Mouse (Mus musculus): ENCODE measurements at regions not wholly inside any gene's neighbourhood (a gene's known extent, or its start where the extent isn't known, plus 50 kb on each side); places are given as distances from the start of the nearest gene placed in this dataset.
A peak's percentile ranks its signal among the peaks of the same experiment; 100 is the strongest.

GRCm38 (mm10) chr17:67497380-67497779 is 135.1 kb downstream of the Lrrc30 start:
- H3K27ac ChIP-seq: no peak overlapping the region; the same call in 1 of the 2 replicates
- H3K4me1 ChIP-seq: peaks cover 36% of the 10 kb centered on the region
- H3K9me3 ChIP-seq: no peaks in the 10 kb centered on the region
- 92% methylated on average over 8 of the region's 8 CpGs for WGBS
- H3K4me3 ChIP-seq: no peak overlapping the region
- DNase-seq (ENCODE audit: extremely low spot score, low spot score): no peak
- H3K36me3 ChIP-seq (replicated peaks): no peaks in the 10 kb centered on the region
- H3K27me3 ChIP-seq (ENCODE audit: poor library complexity, severe bottlenecking): no peaks in the 10 kb centered on the region

DNA sequence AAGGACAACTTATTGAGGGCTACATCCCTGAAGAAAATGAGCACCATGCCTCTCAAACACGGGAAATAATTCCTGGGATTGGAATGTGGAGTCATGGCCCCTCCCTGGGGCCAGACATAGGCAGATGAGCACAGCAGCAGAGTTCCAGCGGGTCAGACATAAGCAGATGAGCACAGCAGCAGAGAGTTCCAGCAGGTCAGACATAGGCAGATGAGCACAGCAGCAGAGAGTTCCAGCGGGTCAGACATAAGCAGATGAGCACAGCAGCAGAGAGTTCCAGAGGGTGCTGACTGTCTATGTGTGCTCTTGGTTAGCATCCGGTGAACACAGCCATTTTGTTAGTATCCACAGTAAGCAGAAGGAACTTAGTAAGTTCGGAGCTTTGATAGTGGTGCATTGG is 126.2 kb upstream of the Ptprm start:
- DNase-seq (ENCODE audit: extremely low spot score, low spot score): no peak
- H3K27me3 ChIP-seq (ENCODE audit: poor library complexity, severe bottlenecking): no peaks in the 10 kb centered on the region

GRCm38 (mm10) chr17:67473137-67473536 is 118.9 kb upstream of the Ptprm start:
- peaks cover 14% of the 10 kb centered on the region; the same call in 1 of the 2 replicates for H3K9me3 ChIP-seq
- 24% methylated on average over 2 of the region's 2 CpGs for WGBS
- peak; percentile 69 for DNase-seq (ENCODE audit: extremely low spot score, low spot score)
- peaks cover 13% of the 10 kb centered on the region for H3K4me1 ChIP-seq
- H3K4me3 ChIP-seq: no peak overlapping the region
- no peaks in the 10 kb centered on the region for H3K36me3 ChIP-seq (replicated peaks)
- H3K27me3 ChIP-seq (ENCODE audit: poor library complexity, severe bottlenecking): no peaks in the 10 kb centered on the region
- H3K27ac ChIP-seq: no peak overlapping the region

More for the DNA sequence above, 126.2 kb upstream of the Ptprm start:
- Histone ChIP-seq H3K4me3 (no peak overlapping the region), H3K36me3 (replicated peaks) (no peaks in the 10 kb centered on the region), H3K27ac (no peak overlapping the region), H3K4me1 (no peaks in the 10 kb centered on the region), H3K9me3 (peaks cover 20% of the 10 kb centered on the region; the same call in 1 of the 2 replicates)
- 83% methylated on average over 5 of the region's 5 CpGs for WGBS

- H3K27ac ChIP-seq: no peak overlapping the region
- whole genome bisulfite sequencing: 84% methylated on average over 4 of the region's 4 CpGs
- no peaks in the 10 kb centered on the region for H3K27me3 ChIP-seq (ENCODE audit: poor library complexity, severe bottlenecking)
- H3K4me1 ChIP-seq: no peaks in the 10 kb centered on the region
- no peak overlapping the region for H3K4me3 ChIP-seq
- no peaks in the 10 kb centered on the region for H3K36me3 ChIP-seq (replicated peaks)
- no peak for DNase-seq (ENCODE audit: extremely low spot score, low spot score)
- no peaks in the 10 kb centered on the region for H3K9me3 ChIP-seq
Measured at GRCm38 (mm10) chr17:67458851-67459421, 104.7 kb upstream of the Ptprm start.

DNA sequence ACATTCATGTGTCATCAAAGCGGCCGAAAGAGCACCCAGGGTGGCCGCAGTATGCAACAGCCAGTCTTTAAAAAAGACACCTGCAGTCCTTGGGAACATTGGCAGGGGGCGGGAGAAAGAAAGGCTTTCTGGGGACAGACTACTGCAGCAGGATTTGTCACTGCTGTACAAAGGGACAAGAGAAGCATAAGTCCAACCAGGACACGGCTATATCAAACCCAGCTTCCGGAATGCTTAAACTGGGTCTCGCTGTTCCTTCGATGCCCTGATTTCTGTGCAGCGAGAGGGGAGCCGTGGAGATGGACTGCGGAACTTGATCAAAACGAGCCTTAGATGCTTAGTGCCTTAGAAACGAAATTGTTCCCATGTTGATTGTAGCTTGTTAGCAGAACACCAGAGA is 97.7 kb upstream of the Ptprm start:
- Histone ChIP-seq H3K36me3 (replicated peaks) (no peaks in the 10 kb centered on the region), H3K4me1 (peaks cover 10% of the 10 kb centered on the region), H3K9me3 (no peaks in the 10 kb centered on the region), H3K4me3 (no peak overlapping the region), H3K27me3 (ENCODE audit: poor library complexity, severe bottlenecking) (no peaks in the 10 kb centered on the region), H3K27ac (no peak overlapping the region)
- no peak for DNase-seq (ENCODE audit: extremely low spot score, low spot score)
- WGBS: 76% methylated on average over 13 of the region's 13 CpGs

DNA sequence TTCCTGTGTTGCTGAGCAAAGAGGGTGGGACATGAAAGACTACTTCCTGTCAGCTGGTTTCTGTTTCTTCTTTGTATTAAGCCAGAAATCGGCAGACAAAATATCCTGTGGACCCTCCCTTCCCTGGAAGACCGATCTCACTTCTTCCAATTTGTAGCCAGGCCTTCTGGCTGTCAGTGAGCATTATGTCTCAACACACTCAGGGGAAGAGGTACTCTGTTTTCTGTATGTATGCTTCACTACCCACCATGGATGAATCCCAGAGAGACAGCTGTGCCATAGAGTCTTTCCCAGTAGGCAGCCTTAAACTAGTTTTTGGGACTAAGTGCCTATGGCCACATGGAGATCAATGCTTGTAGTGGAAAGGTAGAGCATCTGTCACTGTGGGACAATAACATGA is 96.8 kb upstream of the Ptprm start:
- WGBS: 77% methylated on average over 2 of the region's 2 CpGs
- Histone ChIP-seq H3K4me1 (peaks cover 10% of the 10 kb centered on the region), H3K27me3 (ENCODE audit: poor library complexity, severe bottlenecking) (no peaks in the 10 kb centered on the region), H3K9me3 (no peaks in the 10 kb centered on the region), H3K4me3 (no peak overlapping the region), H3K36me3 (replicated peaks) (no peaks in the 10 kb centered on the region), H3K27ac (no peak overlapping the region)
- no peak for DNase-seq (ENCODE audit: extremely low spot score, low spot score)

GRCm38 (mm10) chr17:67450021-67450420 is 95.8 kb upstream of the Ptprm start:
- H3K36me3 ChIP-seq (replicated peaks): no peaks in the 10 kb centered on the region
- WGBS: 89% methylated on average over 5 of the region's 5 CpGs
- peaks cover 10% of the 10 kb centered on the region for H3K4me1 ChIP-seq
- no peak overlapping the region for H3K4me3 ChIP-seq
- H3K27me3 ChIP-seq (ENCODE audit: poor library complexity, severe bottlenecking): no peaks in the 10 kb centered on the region
- H3K27ac ChIP-seq: no peak overlapping the region
- H3K9me3 ChIP-seq: no peaks in the 10 kb centered on the region
- DNase-seq (ENCODE audit: extremely low spot score, low spot score): no peak

DNA sequence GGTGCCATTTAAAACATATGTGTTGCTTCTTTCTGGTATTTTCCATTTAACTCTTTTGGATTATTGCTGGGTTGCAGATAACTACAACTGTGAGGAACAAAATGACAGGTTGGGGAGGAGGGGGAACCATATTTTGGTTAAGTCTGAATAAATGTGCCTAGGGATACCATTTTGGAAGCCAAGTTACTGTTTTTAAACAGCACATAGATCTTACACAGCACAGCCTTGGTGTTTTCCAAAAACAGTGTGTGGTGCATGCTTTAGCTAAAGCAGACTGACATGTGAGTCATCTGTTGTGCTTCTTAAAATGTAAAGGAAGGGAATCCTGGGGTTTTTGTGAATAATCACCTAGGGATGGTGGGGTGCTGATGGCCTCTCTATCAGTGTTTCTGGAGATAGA is 91.7 kb upstream of the Ptprm start:
- DNase-seq (ENCODE audit: extremely low spot score, low spot score): no peak
- Histone ChIP-seq H3K4me1 (peaks cover 3% of the 10 kb centered on the region; the same call in 1 of the 2 replicates), H3K27ac (no peak overlapping the region), H3K9me3 (peaks cover 14% of the 10 kb centered on the region; the same call in 1 of the 2 replicates), H3K27me3 (ENCODE audit: poor library complexity, severe bottlenecking) (no peaks in the 10 kb centered on the region), H3K4me3 (no peak overlapping the region), H3K36me3 (replicated peaks) (no peaks in the 10 kb centered on the region)

DNA sequence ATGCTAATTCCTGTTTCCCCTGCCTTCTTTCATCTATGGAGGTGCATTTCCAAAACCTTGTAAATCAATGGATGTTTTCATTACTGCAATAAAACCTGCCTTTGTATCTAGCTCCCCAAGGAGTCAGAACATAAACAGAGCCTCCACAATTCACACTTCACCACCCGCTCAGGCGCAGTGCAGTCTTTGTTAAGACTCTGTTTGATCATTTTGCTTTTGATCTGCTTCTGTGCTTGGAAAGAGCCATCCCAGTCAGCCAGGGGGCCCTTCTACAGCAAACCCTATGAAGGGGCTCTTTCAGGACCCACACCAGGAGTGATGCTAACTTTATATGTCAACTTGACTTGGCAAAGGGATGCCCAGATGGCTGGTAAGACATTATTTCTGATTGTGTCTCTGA is 86.7 kb upstream of the Ptprm start:
- Histone ChIP-seq H3K9me3 (peaks cover 22% of the 10 kb centered on the region; the same call in 1 of the 2 replicates), H3K4me3 (no peak overlapping the region), H3K36me3 (replicated peaks) (no peaks in the 10 kb centered on the region), H3K27ac (no peak overlapping the region), H3K4me1 (no peaks in the 10 kb centered on the region), H3K27me3 (ENCODE audit: poor library complexity, severe bottlenecking) (no peaks in the 10 kb centered on the region)
- DNase-seq (ENCODE audit: extremely low spot score, low spot score): no peak
- 80% methylated on average over 2 of the region's 2 CpGs for WGBS

- Histone ChIP-seq H3K27ac (no peak overlapping the region), H3K36me3 (replicated peaks) (no peaks in the 10 kb centered on the region), H3K4me3 (no peak overlapping the region), H3K4me1 (no peaks in the 10 kb centered on the region), H3K9me3 (no peaks in the 10 kb centered on the region), H3K27me3 (ENCODE audit: poor library complexity, severe bottlenecking) (no peaks in the 10 kb centered on the region)
- WGBS: 87% methylated on average over 4 of the region's 4 CpGs
- no peak for DNase-seq (ENCODE audit: extremely low spot score, low spot score)
Measured at GRCm38 (mm10) chr17:67419956-67420711, 65.9 kb upstream of the Ptprm start.

DNA sequence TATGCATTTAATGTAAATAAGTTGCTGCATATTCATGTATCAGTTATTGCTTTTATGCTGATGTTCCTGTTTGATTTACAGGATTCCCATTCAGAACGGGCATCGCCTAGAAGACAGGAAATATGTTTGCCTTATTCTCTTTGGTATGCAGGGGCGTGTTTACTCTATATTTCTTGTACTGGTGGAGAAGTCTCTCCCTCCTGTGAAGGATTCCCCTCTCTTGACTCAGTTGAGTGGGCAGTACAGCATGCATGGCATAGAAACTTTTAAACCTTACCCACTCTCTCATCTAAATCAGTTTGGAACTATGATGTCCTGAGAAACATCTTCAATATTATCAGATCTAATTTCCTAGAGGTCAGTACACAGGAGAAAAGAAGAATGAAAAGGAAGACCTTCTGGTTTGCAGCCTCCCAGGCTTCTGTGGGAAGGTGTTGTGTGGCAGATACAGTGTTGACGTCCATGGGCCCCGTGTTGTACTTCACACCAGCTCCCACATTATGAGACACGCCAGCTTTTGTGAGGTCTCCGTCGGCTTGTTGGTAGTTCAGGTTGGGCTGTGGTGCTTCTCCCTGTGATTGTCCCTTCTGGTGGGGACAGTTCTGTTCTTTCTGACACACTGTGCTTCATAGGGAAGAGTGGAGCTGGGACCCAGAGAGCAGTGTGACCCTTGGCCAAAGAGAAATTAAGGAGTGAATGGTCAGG is 58.4 kb upstream of the Ptprm start:
- Histone ChIP-seq H3K9me3 (no peaks in the 10 kb centered on the region), H3K36me3 (replicated peaks) (no peaks in the 10 kb centered on the region), H3K4me1 (no peaks in the 10 kb centered on the region), H3K27me3 (ENCODE audit: poor library complexity, severe bottlenecking) (no peaks in the 10 kb centered on the region), H3K4me3 (no peak overlapping the region), H3K27ac (no peak overlapping the region)
- no peak for DNase-seq (ENCODE audit: extremely low spot score, low spot score)
- 91% methylated on average over 8 of the region's 8 CpGs for WGBS

GRCm38 (mm10) chr17:67409911-67410310 is 55.7 kb upstream of the Ptprm start:
- Histone ChIP-seq H3K27me3 (ENCODE audit: poor library complexity, severe bottlenecking) (no peaks in the 10 kb centered on the region), H3K9me3 (no peaks in the 10 kb centered on the region), H3K4me3 (no peak overlapping the region), H3K27ac (no peak overlapping the region), H3K4me1 (no peaks in the 10 kb centered on the region), H3K36me3 (replicated peaks) (no peaks in the 10 kb centered on the region)
- WGBS: 84% methylated on average over 2 of the region's 2 CpGs
- DNase-seq (ENCODE audit: extremely low spot score, low spot score): no peak

- 91% methylated on average over 2 of the region's 2 CpGs for WGBS
Measured at GRCm38 (mm10) chr17:67405934-67406333, 51.7 kb upstream of the Ptprm start.

More at GRCm38 (mm10) chr17:67405934-67406333, 51.7 kb upstream of the Ptprm start:
- Histone ChIP-seq H3K27ac (no peak overlapping the region), H3K9me3 (no peaks in the 10 kb centered on the region), H3K36me3 (replicated peaks) (no peaks in the 10 kb centered on the region), H3K27me3 (ENCODE audit: poor library complexity, severe bottlenecking) (no peaks in the 10 kb centered on the region), H3K4me1 (no peaks in the 10 kb centered on the region), H3K4me3 (no peak overlapping the region)
- no peak for DNase-seq (ENCODE audit: extremely low spot score, low spot score)

All from forebrain, embryonic 10.5 days (tissue).